Mouse (Mus musculus): ENCODE data around the gene Olfr412. TPM values are rescaled to one million over a fixed set of nuclear protein-coding genes. Genes with fewer than 3 reads are reported as not detected.

Gene Olfr412
- total RNA-seq (2021): not detected

GRCm38 (mm10) chr11:74361769-74362168 lies at the start of gene Olfr412:
TSS of gene Olfr412 (plus strand) at chr11:74362069.
- DNase-seq: no peak
- intact Hi-C loops (cut with DNase I): no loop called here

- DNase-seq: no peak
- intact Hi-C loops (cut with DNase I): no loop called here
Observed at GRCm38 (mm10) chr11:74326044-74326443, 35.8 kb upstream of the Olfr412 start.

DNA sequence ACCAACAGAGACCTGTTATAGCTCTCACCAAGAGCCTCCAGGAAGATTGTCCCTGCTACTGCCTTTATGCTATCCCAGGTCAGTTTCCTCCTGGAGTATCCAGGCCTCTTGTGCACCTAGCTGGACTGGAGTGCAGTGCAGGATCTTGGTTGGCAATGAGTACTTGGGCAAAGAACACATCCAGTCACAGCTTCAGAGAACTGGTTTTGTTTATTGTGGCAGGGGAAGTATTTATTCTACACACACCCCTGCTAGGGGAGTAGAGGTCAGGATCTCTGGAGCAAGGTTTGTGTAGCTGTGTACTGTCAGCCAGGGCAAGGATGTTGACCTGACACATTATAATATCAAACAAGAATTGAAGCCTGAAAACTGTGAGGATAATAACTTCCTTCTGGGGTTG lies 33.1 kb upstream of the Olfr412 start:
- intact Hi-C loops (cut with DNase I): no loop called here
- DNase-seq: no peak

DNA sequence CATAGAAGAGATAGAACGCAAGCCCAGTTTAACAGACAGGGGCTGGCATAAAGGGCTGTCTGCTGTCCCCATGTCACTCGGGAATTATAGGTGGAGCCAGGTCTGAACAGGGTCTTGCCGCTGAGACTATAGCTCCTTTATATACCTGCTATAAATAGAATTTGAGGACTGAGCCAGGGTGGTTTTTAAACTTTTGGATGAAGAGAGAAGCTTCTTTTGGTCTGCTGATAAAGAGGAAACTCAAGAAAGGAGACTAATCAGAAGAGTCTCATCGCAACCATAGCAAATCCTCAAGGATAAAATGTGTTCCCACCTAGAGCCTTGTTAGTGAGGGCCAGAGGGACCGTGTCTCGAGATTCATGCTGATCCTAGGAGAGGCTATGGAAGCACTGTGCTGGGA lies 23.9 kb upstream of the Olfr412 start, which contains the start of gene Olfr410:
Olfr410 (minus strand) TSS at position 101 of the 400 bp plus-strand sequence.
- no peak for DNase-seq
- intact Hi-C loops (cut with DNase I): no loop called here

DNA sequence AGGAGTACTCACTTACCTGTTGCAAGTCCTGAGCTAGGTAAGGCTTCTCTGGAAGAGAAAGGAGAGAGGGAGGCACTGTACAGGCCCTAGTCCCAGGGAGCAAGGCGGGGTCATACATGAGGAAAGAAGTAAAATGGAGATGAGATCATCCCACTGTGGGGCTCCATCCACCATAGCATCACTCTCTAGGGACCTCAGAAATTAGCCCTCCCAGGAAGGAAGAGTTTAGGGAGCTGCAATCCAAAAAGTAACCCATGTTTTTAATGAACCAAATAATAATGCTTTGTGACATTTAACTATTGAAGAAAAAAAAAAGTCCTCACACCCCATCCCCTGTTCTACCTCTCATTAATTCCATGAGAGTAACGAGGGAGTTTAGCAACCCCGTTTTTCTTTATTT lies 9.3 kb upstream of the Olfr412 start, which contains the start of gene Olfr411:
Olfr411 (minus strand) TSS at position 101 of the 400 bp plus-strand sequence.
- intact Hi-C loops (cut with DNase I): no loop called here

DNA sequence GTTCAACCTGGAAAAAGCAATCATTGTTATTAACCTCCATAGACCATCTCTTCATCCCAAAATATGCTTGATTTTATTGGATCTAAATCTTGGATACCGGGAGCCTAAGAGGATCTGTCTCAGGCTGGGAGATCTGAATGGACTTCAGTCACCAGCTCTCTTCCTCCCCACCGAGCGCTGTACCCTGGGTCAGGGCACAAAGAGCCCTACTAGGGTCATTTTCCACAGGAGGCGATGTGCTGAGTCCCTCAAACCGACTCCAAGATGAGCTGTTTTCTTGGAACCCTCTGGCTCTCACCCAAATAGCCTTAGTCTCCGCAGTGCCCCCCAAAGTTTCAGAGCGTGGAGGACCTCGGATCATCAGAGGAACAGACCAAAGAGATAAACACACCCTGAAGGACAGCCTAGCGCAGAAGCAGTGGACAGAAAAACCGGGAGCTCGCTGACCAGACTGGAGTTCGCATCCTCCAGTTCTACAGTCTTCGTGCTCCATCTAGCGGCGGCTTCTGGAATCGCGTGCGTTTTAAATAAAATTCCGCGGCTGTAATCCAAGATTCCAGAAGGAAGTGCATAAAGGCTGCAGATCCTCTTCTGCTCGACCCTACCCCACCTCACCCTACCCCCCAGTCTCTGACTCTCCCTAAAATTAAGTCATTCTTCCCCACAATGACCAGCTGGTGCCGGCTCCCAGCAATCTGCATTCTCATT lies 9.7 kb downstream of the Olfr412 start:
- intact Hi-C loops (cut with DNase I): loop anchor here (1.0 to 10.0 kb wide), 4 partner anchors 1087 to 1363 kb away; partner anchors contain the start of gene Haspin
- DNase-seq: peak; percentile 76 to 88

More for the DNA sequence above, 9.3 kb upstream of the Olfr412 start, which contains the start of gene Olfr411:
- DNase-seq: no peak

DNA sequence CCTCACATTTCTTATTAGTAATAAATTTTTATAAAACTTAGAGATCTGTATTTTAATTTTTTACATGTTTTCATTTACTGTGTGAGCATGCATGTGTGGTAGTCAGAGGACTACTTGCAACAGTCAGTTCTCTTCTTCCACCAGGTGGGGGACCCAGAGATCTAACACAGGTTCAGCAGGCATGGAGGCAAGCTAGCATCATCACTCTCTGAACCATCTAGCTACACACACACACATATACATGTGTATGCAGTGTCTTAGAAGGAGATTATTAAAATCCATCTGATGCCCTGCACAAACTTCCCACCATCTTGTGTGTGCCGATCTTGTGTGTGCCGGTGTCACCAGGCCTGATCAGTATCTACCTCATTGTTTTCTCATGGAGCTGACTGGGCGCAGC lies 15.0 kb downstream of the Olfr412 start:
- DNase-seq: peak; percentile 70 to 80
- intact Hi-C loops (cut with DNase I): loop anchor here (2.0 to 10.0 kb wide), 3 partner anchors 150 to 1092 kb away; no protein-coding TSS in a partner anchor

GRCm38 (mm10) chr11:74379166-74379873 lies 17.5 kb downstream of the Olfr412 start:
- intact Hi-C loops (cut with DNase I): loop anchor here (10.0 kb wide), 1 partner anchor 1095 kb away; no protein-coding TSS in a partner anchor
- DNase-seq: no peak

- intact Hi-C loops (cut with DNase I): loop anchor here (5.0 kb wide), 1 partner anchor 137 kb away; no protein-coding TSS in a partner anchor
- peak; percentile 63 to 67 for DNase-seq
Observed at GRCm38 (mm10) chr11:74385674-74386073, 23.8 kb downstream of the Olfr412 start.

GRCm38 (mm10) chr11:74387203-74387602 lies 25.3 kb downstream of the Olfr412 start:
- peak in 1 of 2 experiments; percentile 49 for DNase-seq
- intact Hi-C loops (cut with DNase I): loop anchor here (5.0 kb wide), 1 partner anchor 135 kb away; no protein-coding TSS in a partner anchor

GRCm38 (mm10) chr11:74391899-74392298 lies 30.0 kb downstream of the Olfr412 start:
- intact Hi-C loops (cut with DNase I): no loop called here
- DNase-seq: no peak

DNA sequence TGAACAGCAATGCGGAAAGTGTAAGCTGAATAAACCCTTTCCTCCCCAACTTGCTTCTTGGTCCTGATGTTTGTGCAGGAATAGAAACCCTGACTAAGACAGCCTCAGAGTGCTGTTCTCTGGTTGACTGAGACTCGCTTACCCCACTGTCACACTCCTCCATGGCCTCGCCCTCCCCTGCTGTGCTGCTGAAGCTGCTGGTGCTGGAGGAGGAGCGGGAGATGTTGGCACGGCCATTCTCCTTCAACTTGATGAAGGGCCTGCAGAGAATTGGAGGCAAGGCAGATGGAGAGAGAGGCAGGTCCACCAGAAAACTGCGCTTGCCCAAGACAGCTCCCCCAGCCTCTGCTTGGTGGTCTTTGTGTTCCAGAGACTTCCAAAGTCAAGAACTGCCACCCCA lies 31.0 kb downstream of the Olfr412 start:
- intact Hi-C loops (cut with DNase I): no loop called here
- no peak for DNase-seq

- intact Hi-C loops (cut with DNase I): no loop called here
- DNase-seq: peak; percentile 49 to 60
Observed at GRCm38 (mm10) chr11:74393489-74393888, 31.6 kb downstream of the Olfr412 start.

GRCm38 (mm10) chr11:74395583-74395982 lies 33.7 kb downstream of the Olfr412 start:
- intact Hi-C loops (cut with DNase I): no loop called here
- DNase-seq: no peak

DNA sequence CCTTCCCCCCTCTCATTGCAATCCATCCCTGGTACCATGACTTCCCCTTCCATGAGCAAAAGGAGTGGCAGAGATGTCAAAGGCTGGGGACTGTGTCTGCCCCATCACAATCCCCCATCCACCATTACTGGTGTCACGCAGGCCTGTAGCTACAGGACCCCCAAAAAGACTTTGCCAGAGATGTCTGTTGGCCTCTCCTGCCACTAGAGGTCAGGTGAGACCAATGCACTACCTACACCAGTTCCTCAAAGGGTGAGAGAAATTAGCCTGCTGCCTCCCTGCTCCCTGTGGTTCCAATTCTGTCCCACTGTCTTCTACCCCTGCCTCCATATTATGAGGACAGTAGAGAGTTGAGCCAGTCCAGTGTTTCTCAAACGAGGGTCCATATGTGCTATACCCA lies 40.3 kb downstream of the Olfr412 start:
- no peak for DNase-seq
- intact Hi-C loops (cut with DNase I): loop anchor here (2.0 to 5.0 kb wide), 2 partner anchors 65 to 125 kb away; no protein-coding TSS in a partner anchor

DNA sequence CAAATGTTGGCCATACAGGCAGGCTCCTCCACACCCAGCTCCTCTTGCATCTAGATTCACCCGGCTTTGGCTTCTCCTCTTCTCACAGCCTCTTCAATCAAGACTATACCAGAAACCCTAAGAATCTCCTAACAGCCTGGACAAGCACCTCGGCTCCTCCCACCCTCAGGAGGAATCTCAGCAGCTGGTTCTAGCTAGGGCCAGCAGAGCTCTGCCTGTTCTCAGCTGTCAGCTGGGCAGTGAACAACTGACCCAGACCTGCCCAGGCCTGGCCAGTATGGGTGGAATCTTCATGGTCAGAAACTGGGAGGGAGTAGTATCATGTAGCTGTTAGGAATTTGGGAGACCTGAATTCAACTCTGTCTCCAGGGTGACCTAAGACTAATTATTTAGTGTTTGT lies 42.3 kb downstream of the Olfr412 start:
- intact Hi-C loops (cut with DNase I): loop anchor here (5.0 kb wide), 1 partner anchor 63 kb away; no protein-coding TSS in a partner anchor
- DNase-seq: peak in 1 of 2 experiments; percentile 53

- DNase-seq: no peak
- intact Hi-C loops (cut with DNase I): no loop called here
Observed at GRCm38 (mm10) chr11:74405201-74405600, 43.3 kb downstream of the Olfr412 start.

- DNase-seq: peak; percentile 95 to 96
- intact Hi-C loops (cut with DNase I): no loop called here
Observed at GRCm38 (mm10) chr11:74408587-74409446, 46.9 kb downstream of the Olfr412 start.

DNA sequence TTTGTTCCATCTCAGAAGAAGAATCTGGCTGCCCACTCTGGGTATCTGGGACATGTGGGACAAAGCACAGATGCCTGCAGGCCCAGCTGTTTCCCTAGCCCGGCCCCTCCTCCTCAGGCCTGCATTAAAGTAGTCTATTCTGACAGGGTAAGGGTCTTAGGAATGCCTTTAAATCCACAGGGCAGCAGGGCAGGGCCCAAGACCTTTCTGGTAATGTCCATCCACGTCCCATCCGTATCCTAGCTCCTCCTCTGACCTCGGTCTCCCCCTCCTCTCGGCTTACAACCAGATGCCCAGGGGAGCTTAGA lies 47.5 kb downstream of the Olfr412 start:
- DNase-seq: no peak
- intact Hi-C loops (cut with DNase I): no loop called here

GRCm38 (mm10) chr11:74409757-74410174 lies 47.9 kb downstream of the Olfr412 start:
- DNase-seq: peak; percentile 80 to 84
- intact Hi-C loops (cut with DNase I): no loop called here

All from heart, postnatal 10 days (tissue).